Mouse (Mus musculus): ENCODE results near the gene Adgre5. TPM values are rescaled to one million over a fixed set of nuclear protein-coding genes. Genes with fewer than 3 reads are reported as not detected.

Gene Adgre5
- polyA plus RNA-seq, 1 experiment from 2014 or later = 40.2 TPM

- H3K4me2 ChIP-seq (ENCODE audit: low read length) = no peak overlapping the region
Observed at GRCm38 (mm10) chr8:83679866-83680265, 61.3 kb downstream of the Adgre5 start.

GRCm38 (mm10) chr8:83674497-83674896 lies 66.6 kb downstream of the Adgre5 start:
- Histone ChIP-seq H3K4me3 (ENCODE audit: low read depth, low read length) (no peak overlapping the region), H3K27me3 (replicated peaks; ENCODE audit: control insufficient read depth, insufficient read depth, low read length) (no peaks in the 10 kb centered on the region), H3K9me3 (ENCODE audit: control insufficient read depth, low read length) (no peaks in the 10 kb centered on the region), H3K9ac (ENCODE audit: low read length) (no peak overlapping the region), H3K27ac (ENCODE audit: low read depth) (no peak overlapping the region), H3K36me3 (ENCODE audit: control insufficient read depth, insufficient read depth, low read length) (peaks cover 86% of the 10 kb centered on the region), H3K4me2 (ENCODE audit: low read length) (no peak overlapping the region), H3K4me1 (replicated peaks; ENCODE audit: control insufficient read depth, insufficient read depth, low read length) (no peaks in the 10 kb centered on the region)
- DNase-seq (ENCODE audit: low spot score) (no peak), ATAC-seq (replicated peaks; ENCODE audit: low FRiP score, low TSS enrichment, low read depth) (no peak)
- WGBS = 88% methylated on average over 5 of the region's 5 CpGs

More at GRCm38 (mm10) chr8:83679866-83680265, 61.3 kb downstream of the Adgre5 start:
- Histone ChIP-seq H3K27me3 (replicated peaks; ENCODE audit: control insufficient read depth, insufficient read depth, low read length) (no peaks in the 10 kb centered on the region), H3K9me3 (ENCODE audit: control insufficient read depth, low read length) (no peaks in the 10 kb centered on the region), H3K4me1 (replicated peaks; ENCODE audit: control insufficient read depth, insufficient read depth, low read length) (peaks cover 9% of the 10 kb centered on the region; the same call in 1 of the 2 replicates), H3K4me3 (ENCODE audit: low read depth, low read length) (no peak overlapping the region), H3K9ac (ENCODE audit: low read length) (no peak overlapping the region), H3K27ac (ENCODE audit: low read depth) (no peak overlapping the region), H3K36me3 (ENCODE audit: control insufficient read depth, insufficient read depth, low read length) (peaks cover 78% of the 10 kb centered on the region)
- 91% methylated on average over 12 of the region's 12 CpGs for WGBS
- no peak for DNase-seq (ENCODE audit: low spot score)
- ATAC-seq (replicated peaks; ENCODE audit: low FRiP score, low TSS enrichment, low read depth) = no peak

Small RNA genes within 50 kb of the gene (microRNA-seq; reads per million reads assigned to microRNA genes)
- gene Mir1668 = not detected

Other genes with a start within 250 kb of the Adgre5 start
- gene Olfr370, start 205.5 kb downstream of the Adgre5 start, polyA plus RNA-seq (2014; fragmentation: Nextera tagmentation; extraction: Ambion mirVana) = not detected in 2 replicates
- 364 and 372 TPM in 2 replicates for gene Ndufb7, start 174.7 kb downstream of the Adgre5 start, polyA plus RNA-seq (2014; fragmentation: Nextera tagmentation; extraction: Ambion mirVana)
- gene Tecr, start 133.4 kb downstream of the Adgre5 start, polyA plus RNA-seq (2014; fragmentation: Nextera tagmentation; extraction: Ambion mirVana) = 660 and 684 TPM in 2 replicates
- 46.5 and 48.7 TPM in 2 replicates for gene Dnajb1, start 133.1 kb downstream of the Adgre5 start, polyA plus RNA-seq (2014; fragmentation: Nextera tagmentation; extraction: Ambion mirVana)
- 158 and 160 TPM in 2 replicates for gene Gipc1, start 88.6 kb downstream of the Adgre5 start, polyA plus RNA-seq (2014; fragmentation: Nextera tagmentation; extraction: Ambion mirVana)
- gene Ptger1, start 74.6 kb downstream of the Adgre5 start, polyA plus RNA-seq (2014; fragmentation: Nextera tagmentation; extraction: Ambion mirVana) = 1.3 and 2.0 TPM in 2 replicates
- gene Pkn1, start 42.1 kb downstream of the Adgre5 start, polyA plus RNA-seq (2014; fragmentation: Nextera tagmentation; extraction: Ambion mirVana) = 28.5 and 31.5 TPM in 2 replicates
- gene Ddx39, start 26.1 kb downstream of the Adgre5 start, polyA plus RNA-seq (2014; fragmentation: Nextera tagmentation; extraction: Ambion mirVana) = 220 and 222 TPM in 2 replicates
- gene Adgrl1, start 158.8 kb upstream of the Adgre5 start, polyA plus RNA-seq (2014; fragmentation: Nextera tagmentation; extraction: Ambion mirVana) = 21.8 and 24.9 TPM in 2 replicates
- 0.23 and 0.37 TPM in 2 replicates for gene Gm10644, start 213.9 kb upstream of the Adgre5 start, polyA plus RNA-seq (2014; fragmentation: Nextera tagmentation; extraction: Ambion mirVana)
- 64.8 and 70.9 TPM in 2 replicates for gene Asf1b, start 214.2 kb upstream of the Adgre5 start, polyA plus RNA-seq (2014; fragmentation: Nextera tagmentation; extraction: Ambion mirVana)
- 97.9 and 105 TPM in 2 replicates for gene Prkaca, start 231.7 kb upstream of the Adgre5 start, polyA plus RNA-seq (2014; fragmentation: Nextera tagmentation; extraction: Ambion mirVana)